Mouse (Mus musculus) erythroblast, embryonic 14.5 days (primary cell): ENCODE data around the gene Gsdma2.

Experiments
- GATA1 ChIP-seq: IDR thresholded peaks from 2 replicates; pipeline ENCODE4 v1.6.1; 2012; ENCODE audit warnings: low read length, inconsistent platforms, mixed read lengths
- TAL1 ChIP-seq: IDR thresholded peaks from 3 replicates; pipeline ENCODE4 v1.6.1; 2012; ENCODE audit warnings: low read length, inconsistent platforms, mixed read lengths

GRCm38 (mm10) chr11:98597363-98597762, 49.2 kb upstream of the Gsdma2 start:
- TF ChIP-seq GATA1 (no peak), TAL1 (no peak)
